Mouse (Mus musculus) thymus, adult 2 months (tissue): ENCODE data around the gene Zbtb22.

Experiments
- CTCF ChIP-seq: fragments of 200-500 bp; IDR thresholded peaks from 2 replicates; pipeline ENCODE4 v1.5.1; 2012; ENCODE audit warnings: mild to moderate bottlenecking, control low read depth, low read length, moderate library complexity, borderline replicate concordance; ENCODE audit not compliant: control insufficient read depth, poor library complexity, insufficient read depth; ENCODE audit errors: extremely low read depth
- POLR2A ChIP-seq: fragments of 200-500 bp; IDR thresholded peaks from 2 replicates; pipeline ENCODE4 v1.6.1; 2012; ENCODE audit warnings: mild to moderate bottlenecking, low read length, control low read depth, moderate library complexity; ENCODE audit not compliant: control insufficient read depth, poor library complexity, insufficient read depth; ENCODE audit errors: extremely low read depth

DNA sequence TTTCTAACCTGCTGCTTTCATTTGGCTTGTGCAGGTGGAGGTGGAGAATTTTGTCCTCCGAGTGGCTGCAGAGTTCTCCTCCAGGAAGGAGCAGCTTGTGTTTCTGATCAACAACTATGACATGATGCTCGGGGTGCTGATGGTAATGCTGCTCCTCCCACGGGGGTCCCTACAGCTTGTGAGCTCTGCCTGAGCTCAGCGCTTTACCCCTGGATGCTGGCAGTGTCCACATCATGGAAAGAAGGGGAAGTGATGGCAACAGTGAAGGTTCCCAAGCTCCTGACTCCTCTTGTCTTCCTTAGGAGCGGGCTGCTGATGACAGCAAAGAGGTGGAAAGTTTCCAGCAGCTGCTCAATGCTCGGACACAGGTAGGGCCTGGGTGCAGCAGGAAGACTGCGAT lies 47.2 kb downstream of the Zbtb22 start:
- TF ChIP-seq POLR2A (no peak), CTCF (no peak)
